Mouse (Mus musculus): Measurements from ENCODE around the gene Ubr2. TPM values are rescaled to one million over a fixed set of nuclear protein-coding genes. Genes with fewer than 3 reads are reported as not detected.

The Ubr2 gene
- polyA plus RNA-seq (2016; fragmentation: Nextera tagmentation; extraction: Ambion mirVana), result 23.4 and 25.7 TPM in 2 replicates

DNA sequence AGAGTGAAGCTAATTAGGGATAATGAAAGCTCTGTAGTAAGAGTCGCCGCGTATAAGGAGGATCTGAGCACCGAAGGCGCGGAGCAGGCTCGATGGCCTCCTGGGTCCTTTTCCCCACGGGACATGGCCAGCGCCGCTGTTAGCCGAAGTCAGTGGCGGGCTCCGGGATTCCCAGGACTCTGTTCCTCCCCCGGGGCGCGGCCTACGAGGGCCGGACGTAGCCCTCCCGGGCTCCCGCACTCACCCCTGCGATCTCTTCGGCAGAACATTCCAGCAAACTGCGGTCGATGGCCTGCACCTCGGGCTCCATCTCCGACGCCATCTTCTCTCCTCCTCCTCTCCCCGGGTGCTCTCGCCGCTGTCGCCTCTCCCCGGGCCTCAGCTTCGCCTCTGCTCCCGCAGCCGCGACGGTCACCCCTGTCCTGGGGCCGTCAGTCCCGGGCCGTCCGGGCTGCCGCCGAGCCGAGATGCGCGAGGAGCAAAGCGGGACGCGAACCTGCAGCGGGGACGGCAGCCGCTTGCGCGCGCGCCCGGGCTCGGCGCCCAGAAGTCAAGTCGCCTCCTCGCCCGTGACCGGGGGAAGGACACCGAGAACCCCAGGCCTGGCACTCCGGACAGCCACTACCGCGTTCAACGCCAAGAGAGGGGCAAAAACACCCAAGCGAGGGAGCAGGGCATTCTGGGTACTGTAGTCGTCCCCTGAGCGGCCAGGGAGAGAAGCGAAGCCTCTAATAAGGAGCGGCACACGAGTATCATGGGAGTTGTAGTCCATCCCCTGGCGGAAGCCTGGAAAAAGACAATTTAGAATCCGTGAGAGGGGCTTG lies at the start of gene Ubr2:
Ubr2 (minus strand) TSS at position 659 of the 824 bp plus-strand sequence.
- H3K9me3 ChIP-seq, result no peaks in the 10 kb centered on the region
- WGBS, result under 1% methylated on average over 74 of the region's 77 CpGs
- peaks cover 5% of the 10 kb centered on the region; the same call in 1 of the 2 replicates for H3K36me3 ChIP-seq

DNA sequence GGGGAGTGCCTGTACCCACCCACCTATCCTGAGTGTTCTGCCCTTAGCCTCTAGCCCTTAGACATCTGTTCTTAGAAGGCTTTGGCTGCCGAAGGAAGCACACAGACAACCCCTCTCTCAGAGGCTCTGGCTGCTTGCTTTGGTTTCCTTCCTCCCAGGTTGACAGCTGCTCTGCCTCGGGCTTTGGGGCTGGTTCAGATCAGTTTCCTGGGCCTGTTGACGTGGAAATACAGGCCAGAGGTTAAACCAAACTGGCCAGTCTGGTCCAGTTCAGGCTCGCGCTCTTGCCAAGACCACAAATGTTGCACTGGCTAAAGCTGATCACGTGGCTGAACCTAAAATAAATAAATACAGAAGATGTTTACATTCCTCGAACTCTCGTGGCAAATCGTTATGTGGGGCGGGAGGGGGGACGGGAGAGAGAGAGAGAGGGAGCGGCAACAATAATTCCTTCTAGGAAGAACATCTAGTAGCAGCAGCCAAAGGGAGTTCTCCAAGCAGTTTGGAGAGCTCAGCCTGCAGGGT lies 49.5 kb upstream of the Ubr2 start:
- WGBS, result 68% methylated on average over 12 of the region's 12 CpGs
- H3K27ac ChIP-seq (replicated peaks), result no peak overlapping the region

More for the DNA sequence above, at the start of gene Ubr2:
- Histone ChIP-seq H3K4me3 (peak within 1 kb of the TSS; percentile 93), H3K27ac (replicated peaks) (peak within 1 kb of the TSS; percentile 91), H3K4me1 (peaks cover 16% of the 10 kb centered on the region), H3K27me3 (no peaks in the 10 kb centered on the region), H3K4me2 (replicated peaks) (peak within 1 kb of the TSS; percentile 88), H3K9ac (replicated peaks) (peak within 1 kb of the TSS; percentile 84)
- peak; percentile 95 for ATAC-seq (ENCODE audit: low FRiP score, low read depth)

DNA sequence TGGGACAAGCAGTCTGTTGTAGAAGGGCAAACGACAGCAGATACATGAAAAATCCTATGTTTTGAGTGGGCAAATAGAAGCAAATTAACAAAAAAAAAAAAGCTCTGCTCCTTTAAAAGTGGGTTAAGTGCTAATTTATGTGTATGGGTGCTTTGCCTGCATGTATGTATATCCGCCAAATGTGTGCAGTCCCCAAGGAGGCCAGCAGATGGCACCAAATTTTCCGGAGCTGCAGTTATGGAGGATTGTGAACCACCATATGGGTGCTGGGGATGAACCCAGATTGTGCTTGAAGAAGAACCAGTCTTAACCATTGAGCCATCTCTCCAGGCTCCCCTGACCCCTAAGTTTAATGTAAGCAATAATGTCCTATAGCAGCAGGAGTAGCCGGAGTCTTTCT lies 47.6 kb upstream of the Ubr2 start:
- Histone ChIP-seq H3K4me3 (no peak overlapping the region), H3K4me2 (replicated peaks) (no peak overlapping the region), H3K4me1 (no peaks in the 10 kb centered on the region), H3K9ac (replicated peaks) (no peak overlapping the region), H3K27me3 (no peaks in the 10 kb centered on the region), H3K27ac (replicated peaks) (no peak overlapping the region), H3K9me3 (peaks cover 5% of the 10 kb centered on the region), H3K36me3 (no peaks in the 10 kb centered on the region)
- 94% methylated on average over 4 of the region's 4 CpGs for WGBS
- ATAC-seq (ENCODE audit: low FRiP score, low read depth), result no peak

More for the DNA sequence above, 49.5 kb upstream of the Ubr2 start:
- H3K4me1 ChIP-seq, result no peaks in the 10 kb centered on the region
- no peaks in the 10 kb centered on the region for H3K36me3 ChIP-seq
- no peak overlapping the region for H3K4me2 ChIP-seq (replicated peaks)
- H3K9ac ChIP-seq (replicated peaks), result no peak overlapping the region
- H3K27me3 ChIP-seq, result no peaks in the 10 kb centered on the region
- peaks cover 5% of the 10 kb centered on the region for H3K9me3 ChIP-seq
- no peak for ATAC-seq (ENCODE audit: low FRiP score, low read depth)
- H3K4me3 ChIP-seq, result no peak overlapping the region

DNA sequence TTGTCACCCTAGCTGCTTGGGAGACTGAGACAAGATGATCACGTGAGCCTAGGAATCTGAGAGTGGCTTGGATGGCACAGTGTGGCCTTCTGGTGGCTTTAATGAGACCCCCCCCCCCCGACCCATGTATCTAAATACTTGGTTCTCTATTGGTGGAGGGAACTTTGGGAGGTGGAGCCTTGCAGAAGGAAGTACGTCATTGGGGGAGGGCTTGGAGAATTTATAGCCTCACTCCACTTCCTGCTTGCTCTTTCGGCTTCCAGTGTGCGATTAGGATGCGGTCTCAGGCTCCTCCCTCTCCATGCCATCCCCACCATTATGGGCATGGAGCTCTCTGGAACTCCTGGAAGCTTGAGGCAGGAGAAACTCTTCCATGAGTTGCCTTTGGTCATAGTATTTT lies 46.1 kb upstream of the Ubr2 start:
- no peaks in the 10 kb centered on the region for H3K4me1 ChIP-seq
- no peak overlapping the region for H3K4me2 ChIP-seq (replicated peaks)
- H3K4me3 ChIP-seq, result no peak overlapping the region
- no peak overlapping the region for H3K27ac ChIP-seq (replicated peaks)
- 84% methylated on average over 6 of the region's 6 CpGs for WGBS
- no peak for ATAC-seq (ENCODE audit: low FRiP score, low read depth)
- H3K9me3 ChIP-seq, result peaks cover 5% of the 10 kb centered on the region
- no peaks in the 10 kb centered on the region for H3K36me3 ChIP-seq
- no peaks in the 10 kb centered on the region for H3K27me3 ChIP-seq
- H3K9ac ChIP-seq (replicated peaks), result no peak overlapping the region

DNA sequence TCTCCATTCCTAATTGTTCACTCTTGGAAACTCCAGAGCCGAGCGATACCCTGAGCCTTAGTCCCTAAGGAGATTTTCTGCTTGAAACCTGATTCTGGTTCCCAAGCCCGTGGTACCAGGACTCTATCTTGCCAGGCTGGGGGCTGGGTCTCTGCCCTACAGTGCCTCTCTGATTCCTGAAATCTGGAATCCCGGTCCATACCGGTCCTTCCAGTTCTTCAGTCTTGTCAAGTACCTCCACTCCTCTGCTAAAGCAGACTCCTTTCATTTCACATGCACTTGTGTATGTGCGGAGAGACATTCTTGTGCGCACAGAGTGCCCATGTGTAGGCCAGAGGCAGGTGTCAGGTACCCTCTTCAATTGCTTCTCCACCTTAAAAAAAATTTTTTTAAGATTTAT lies 44.8 kb upstream of the Ubr2 start:
- Histone ChIP-seq H3K4me3 (no peak overlapping the region), H3K9me3 (peaks cover 5% of the 10 kb centered on the region), H3K4me1 (no peaks in the 10 kb centered on the region), H3K27ac (replicated peaks) (no peak overlapping the region), H3K27me3 (no peaks in the 10 kb centered on the region), H3K4me2 (replicated peaks) (no peak overlapping the region), H3K9ac (replicated peaks) (no peak overlapping the region), H3K36me3 (no peaks in the 10 kb centered on the region)
- WGBS, result 82% methylated on average over 7 of the region's 7 CpGs
- no peak for ATAC-seq (ENCODE audit: low FRiP score, low read depth)

DNA sequence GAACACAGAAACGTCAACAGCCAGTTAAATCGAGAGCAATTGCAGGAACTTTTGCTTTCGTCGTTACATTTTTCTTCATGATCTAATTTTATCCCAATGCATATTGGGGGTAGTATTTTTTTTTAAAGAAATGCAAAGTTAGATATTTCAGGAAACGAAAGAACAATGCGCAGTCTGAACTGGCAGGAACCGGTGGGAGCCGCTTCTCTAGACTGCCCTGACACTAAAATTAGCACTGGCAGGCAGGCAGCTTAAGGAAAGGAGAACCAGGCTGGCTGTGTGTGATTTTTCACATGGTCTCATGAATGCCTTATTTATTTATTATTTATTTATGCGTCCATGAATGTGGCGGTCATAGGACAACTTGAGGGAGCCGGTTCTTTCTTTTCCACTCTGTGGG lies 44.3 kb upstream of the Ubr2 start:
- H3K9me3 ChIP-seq, result peaks cover 5% of the 10 kb centered on the region
- H3K27me3 ChIP-seq, result no peaks in the 10 kb centered on the region
- no peak for ATAC-seq (ENCODE audit: low FRiP score, low read depth)
- no peak overlapping the region for H3K9ac ChIP-seq (replicated peaks)
- H3K4me3 ChIP-seq, result no peak overlapping the region
- H3K36me3 ChIP-seq, result no peaks in the 10 kb centered on the region
- H3K27ac ChIP-seq (replicated peaks), result no peak overlapping the region
- no peak overlapping the region for H3K4me2 ChIP-seq (replicated peaks)
- no peaks in the 10 kb centered on the region for H3K4me1 ChIP-seq
- 88% methylated on average over 11 of the region's 11 CpGs for whole genome bisulfite sequencing

DNA sequence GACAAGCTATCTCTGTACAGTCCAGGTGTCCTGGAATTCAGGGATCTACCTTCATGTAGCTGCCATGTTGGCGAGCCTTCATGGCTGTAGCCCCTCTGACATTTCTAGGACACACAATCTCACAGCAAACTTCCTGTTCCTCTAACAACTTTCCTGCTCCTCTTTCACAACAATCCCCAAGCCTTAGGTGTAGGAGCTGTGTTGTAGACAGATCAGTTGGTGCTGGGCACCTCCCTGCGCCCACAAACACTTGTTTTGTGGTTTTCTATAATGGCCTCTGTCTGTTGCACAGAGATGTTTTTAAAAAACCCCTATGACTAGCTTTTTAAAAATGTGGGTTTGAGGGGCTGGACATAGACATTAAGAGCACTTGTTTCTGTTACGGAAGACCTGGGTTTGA lies 40.3 kb upstream of the Ubr2 start:
- no peak overlapping the region for H3K4me2 ChIP-seq (replicated peaks)
- H3K27me3 ChIP-seq, result no peaks in the 10 kb centered on the region
- 91% methylated on average over 3 of the region's 3 CpGs for WGBS
- no peak overlapping the region for H3K27ac ChIP-seq (replicated peaks)
- H3K4me1 ChIP-seq, result no peaks in the 10 kb centered on the region
- no peaks in the 10 kb centered on the region for H3K9me3 ChIP-seq
- H3K4me3 ChIP-seq, result no peak overlapping the region
- H3K36me3 ChIP-seq, result no peaks in the 10 kb centered on the region
- H3K9ac ChIP-seq (replicated peaks), result no peak overlapping the region
- no peak for ATAC-seq (ENCODE audit: low FRiP score, low read depth)

DNA sequence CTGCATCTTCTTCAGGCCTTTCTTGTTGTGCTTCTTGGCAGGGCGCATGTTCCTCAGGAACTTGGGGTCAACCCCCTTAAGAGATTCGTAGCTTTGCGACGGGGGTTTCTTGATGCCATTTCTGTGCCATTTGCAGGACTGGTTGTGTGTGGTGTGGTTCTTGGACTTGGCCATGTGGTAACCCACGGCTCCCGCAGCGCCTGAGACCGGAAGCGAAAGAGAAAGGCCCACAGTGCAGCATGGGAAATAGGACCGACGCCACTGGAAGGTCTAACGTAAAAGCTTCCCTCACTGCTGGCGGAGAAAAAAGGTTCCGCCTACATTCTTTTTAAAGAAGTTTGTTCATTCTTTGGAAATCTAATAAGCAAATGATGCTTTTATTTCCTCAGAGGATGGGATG lies 32.5 kb upstream of the Ubr2 start:
- 95% methylated on average over 14 of the region's 14 CpGs for WGBS
- no peak overlapping the region for H3K4me2 ChIP-seq (replicated peaks)
- H3K9ac ChIP-seq (replicated peaks), result no peak overlapping the region
- no peak overlapping the region for H3K4me3 ChIP-seq
- no peak overlapping the region for H3K27ac ChIP-seq (replicated peaks)
- no peaks in the 10 kb centered on the region for H3K36me3 ChIP-seq
- 0 out of 2 replicates have a peak, but pooled peaks cover 3% of the 10 kb centered on the region for H3K4me1 ChIP-seq
- ATAC-seq (ENCODE audit: low FRiP score, low read depth), result no peak
- H3K9me3 ChIP-seq, result no peaks in the 10 kb centered on the region
- no peaks in the 10 kb centered on the region for H3K27me3 ChIP-seq

DNA sequence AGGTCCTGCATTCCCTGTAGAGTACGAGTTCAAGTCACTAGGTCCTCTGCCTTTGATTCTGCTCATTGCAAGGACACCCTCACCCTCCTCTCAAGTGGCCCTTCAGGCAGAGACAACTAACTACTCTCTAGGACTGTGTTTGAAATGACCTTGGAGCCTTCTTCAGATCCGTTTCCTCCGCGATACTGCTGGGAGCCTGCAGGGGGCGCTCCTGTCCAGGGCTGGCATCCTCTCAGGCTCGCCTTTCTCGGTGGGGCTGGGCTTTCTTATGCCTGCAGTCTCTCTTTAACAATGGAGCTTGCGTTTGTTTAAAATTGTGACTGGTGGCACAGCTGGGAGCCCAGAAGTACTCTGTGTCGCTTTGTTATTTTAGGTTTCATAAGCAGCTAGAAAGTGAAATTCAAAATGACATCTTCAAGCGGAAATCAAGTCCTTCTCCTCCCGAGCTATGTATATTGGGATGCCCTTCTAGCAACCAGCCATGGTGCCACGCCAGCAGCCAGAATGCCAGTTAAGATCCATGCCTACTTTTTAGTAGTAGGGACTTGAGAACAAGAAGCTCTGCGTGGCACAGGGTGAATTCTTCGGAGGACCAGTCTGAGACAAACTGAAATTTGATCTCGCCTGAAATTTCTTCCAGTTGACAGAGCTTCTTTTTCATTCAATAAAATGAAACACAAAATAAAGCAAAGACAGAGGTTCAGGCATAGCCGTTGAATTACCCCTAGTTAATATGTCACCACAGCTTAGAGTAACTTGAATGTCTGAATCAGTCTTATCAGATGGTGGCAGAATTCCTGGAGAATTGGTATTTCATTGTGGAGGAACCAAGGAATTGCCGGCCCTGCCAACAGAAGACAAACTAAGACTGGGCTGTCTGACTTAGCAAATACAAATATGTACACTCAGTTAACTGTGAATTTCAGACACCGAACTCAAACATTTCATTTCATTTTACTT lies 28.8 kb upstream of the Ubr2 start:
- no peak overlapping the region for H3K27ac ChIP-seq (replicated peaks)
- peak overlapping the region; percentile 23; the same call in 1 of the 2 replicates for H3K4me2 ChIP-seq (replicated peaks)
- H3K36me3 ChIP-seq, result no peaks in the 10 kb centered on the region
- no peak overlapping the region for H3K4me3 ChIP-seq
- ATAC-seq (ENCODE audit: low FRiP score, low read depth), result 0 out of 2 replicates have a peak, but pooled peaks have one; percentile 23
- no peaks in the 10 kb centered on the region for H3K9me3 ChIP-seq
- WGBS, result 28% methylated on average over 18 of the region's 18 CpGs
- no peaks in the 10 kb centered on the region for H3K27me3 ChIP-seq
- no peak overlapping the region for H3K9ac ChIP-seq (replicated peaks)
- 0 out of 2 replicates have a peak, but pooled peaks cover 3% of the 10 kb centered on the region for H3K4me1 ChIP-seq

DNA sequence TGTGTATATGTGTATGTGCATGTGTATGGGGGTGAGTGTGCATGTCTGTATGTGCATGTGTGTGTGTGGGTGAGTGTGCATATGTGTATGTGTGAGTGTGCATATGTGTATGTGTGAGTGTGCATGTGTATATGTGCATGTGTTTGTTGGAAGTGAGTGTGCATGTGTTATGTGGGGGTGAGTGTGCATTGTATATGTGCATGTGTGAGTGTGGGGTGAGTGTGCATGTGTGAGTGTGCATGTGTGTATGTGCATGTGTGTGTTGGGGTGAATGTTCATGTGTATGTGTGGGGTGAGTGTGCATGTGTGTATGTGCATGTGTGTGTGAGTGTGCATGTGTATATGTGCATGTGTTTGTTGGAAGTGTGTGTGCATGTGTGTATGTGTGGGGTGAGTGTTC lies 24.2 kb upstream of the Ubr2 start:
- Histone ChIP-seq H3K27me3 (no peaks in the 10 kb centered on the region), H3K27ac (replicated peaks) (no peak overlapping the region), H3K9me3 (no peaks in the 10 kb centered on the region), H3K9ac (replicated peaks) (no peak overlapping the region), H3K4me1 (0 out of 2 replicates have a peak, but pooled peaks cover 3% of the 10 kb centered on the region), H3K36me3 (no peaks in the 10 kb centered on the region), H3K4me2 (replicated peaks) (no peak overlapping the region), H3K4me3 (no peak overlapping the region)
- ATAC-seq (ENCODE audit: low FRiP score, low read depth), result no peak

DNA sequence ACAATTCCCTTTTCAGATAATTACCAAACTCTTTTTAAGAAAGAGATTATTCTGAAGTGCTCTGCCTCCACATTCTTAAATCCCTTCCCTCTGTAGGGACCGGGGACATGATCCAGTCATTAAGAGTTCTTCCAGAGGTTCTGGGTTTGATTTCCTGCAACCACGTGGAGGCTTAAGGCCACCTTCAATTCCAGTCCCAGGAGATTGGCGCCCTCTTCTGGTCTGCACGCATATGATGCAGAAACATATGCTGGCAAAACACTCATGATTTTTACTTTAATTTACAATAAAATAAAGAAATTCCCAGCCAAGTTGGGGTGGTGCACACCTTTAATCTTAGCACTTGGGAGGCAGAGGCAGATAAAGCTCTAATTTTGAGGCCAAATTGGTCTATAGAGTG lies 23.3 kb upstream of the Ubr2 start:
- H3K4me3 ChIP-seq, result no peak overlapping the region
- WGBS, result 5% methylated on average over 4 of the region's 4 CpGs
- H3K27ac ChIP-seq (replicated peaks), result no peak overlapping the region
- no peaks in the 10 kb centered on the region for H3K36me3 ChIP-seq
- no peaks in the 10 kb centered on the region for H3K4me1 ChIP-seq
- no peak overlapping the region for H3K4me2 ChIP-seq (replicated peaks)
- H3K9me3 ChIP-seq, result no peaks in the 10 kb centered on the region
- no peaks in the 10 kb centered on the region for H3K27me3 ChIP-seq
- ATAC-seq (ENCODE audit: low FRiP score, low read depth), result no peak
- H3K9ac ChIP-seq (replicated peaks), result no peak overlapping the region

DNA sequence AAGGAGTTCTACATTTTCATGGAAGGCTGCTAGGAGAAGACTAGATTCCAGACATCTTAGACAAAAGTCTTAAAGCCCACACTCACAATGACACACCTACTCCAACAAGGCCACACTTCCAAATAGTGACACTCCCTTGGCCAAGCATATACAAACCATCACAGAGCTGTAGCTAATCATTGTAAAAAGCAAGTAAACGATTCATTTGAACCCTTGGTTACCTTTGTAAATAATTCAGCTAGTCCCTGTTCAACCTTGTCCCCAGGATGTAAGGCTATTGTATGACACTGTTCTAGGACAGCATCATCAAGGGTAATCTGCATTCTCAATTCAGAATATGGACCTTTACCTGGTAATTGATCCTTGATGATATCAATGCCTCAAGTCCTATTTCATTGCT lies 14.4 kb upstream of the Ubr2 start:
- H3K4me3 ChIP-seq, result no peak overlapping the region
- H3K9me3 ChIP-seq, result no peaks in the 10 kb centered on the region
- no peaks in the 10 kb centered on the region for H3K27me3 ChIP-seq
- no peak overlapping the region for H3K9ac ChIP-seq (replicated peaks)
- 81% methylated on average over 1 of the region's 1 CpGs for WGBS
- H3K27ac ChIP-seq (replicated peaks), result no peak overlapping the region
- no peaks in the 10 kb centered on the region for H3K4me1 ChIP-seq
- no peaks in the 10 kb centered on the region for H3K36me3 ChIP-seq
- no peak overlapping the region for H3K4me2 ChIP-seq (replicated peaks)
- no peak for ATAC-seq (ENCODE audit: low FRiP score, low read depth)
